Mouse (Mus musculus) heart, adult 8-10 months (tissue): ENCODE data around the gene Sgca. TPM values are rescaled to one million over a fixed set of nuclear protein-coding genes. Genes with fewer than 3 reads are reported as not detected.
"Not testable (repeated sequence)": the region's sequence is repeated elsewhere in the genome, so short reads cannot be mapped to it uniquely, and the experiment has no call there.

Experiments used
- DNase-seq: peaks from one replicate; pipeline ENCODE4 v3.0.0; 2022; ENCODE audit warnings: low spot score
- total RNA-seq, 4 experiments: library from RNA; stranded (reverse); gene quantifications; 2 replicates each; pipeline ENCODE4 v1.2.4; 2022

Gene Sgca
- total RNA-seq, 4 experiments from 2014 or later, result 202 to 221 (median 208) TPM

- no peak for DNase-seq
Measured at GRCm38 (mm10) chr11:94986435-94986834, 10.3 kb upstream of the Sgca start.

GRCm38 (mm10) chr11:94985822-94986221 lies 9.7 kb upstream of the Sgca start:
- no peak for DNase-seq

- DNase-seq, result no peak
Measured at GRCm38 (mm10) chr11:94985140-94985539, 9.0 kb upstream of the Sgca start.

- DNase-seq, result no peak
Measured at GRCm38 (mm10) chr11:94979462-94980179, 3.5 kb upstream of the Sgca start.

GRCm38 (mm10) chr11:94978947-94979346 lies 2.8 kb upstream of the Sgca start:
- peak; percentile 97 for DNase-seq

- DNase-seq, result no peak
Measured at GRCm38 (mm10) chr11:94978178-94978915, 2.2 kb upstream of the Sgca start.

GRCm38 (mm10) chr11:94974951-94975350 lies 1.2 kb downstream of the Sgca start:
- DNase-seq, result peak; percentile 55

GRCm38 (mm10) chr11:94973313-94973712 lies 2.8 kb downstream of the Sgca start:
- no peak for DNase-seq

- no peak for DNase-seq
Measured at GRCm38 (mm10) chr11:94972887-94973286, 3.2 kb downstream of the Sgca start.

GRCm38 (mm10) chr11:94971895-94972615 lies 4.1 kb downstream of the Sgca start:
- no peak for DNase-seq

- DNase-seq, result peak; percentile 72
Measured at GRCm38 (mm10) chr11:94970210-94970943, 5.8 kb downstream of the Sgca start.

GRCm38 (mm10) chr11:94969709-94970108 lies 6.4 kb downstream of the Sgca start:
- not testable (repeated sequence) for DNase-seq

- DNase-seq, result no peak
Measured at GRCm38 (mm10) chr11:94968187-94968586, 7.9 kb downstream of the Sgca start.

GRCm38 (mm10) chr11:94967419-94967818 lies 8.7 kb downstream of the Sgca start, which contains the start of gene Hils1:
TSS of gene Hils1 (plus strand) at chr11:94967593.
- no peak for DNase-seq

GRCm38 (mm10) chr11:94962534-94963101 lies 13.5 kb downstream of the Sgca start:
- no peak for DNase-seq

- peak; percentile 91 for DNase-seq
Measured at GRCm38 (mm10) chr11:94958065-94958858, 17.9 kb downstream of the Sgca start.

- DNase-seq, result peak; percentile 81
Measured at GRCm38 (mm10) chr11:94957693-94958064, 18.4 kb downstream of the Sgca start.

- no peak for DNase-seq
Measured at GRCm38 (mm10) chr11:94955103-94955502, 21.0 kb downstream of the Sgca start.

GRCm38 (mm10) chr11:94952169-94952568 lies 24.0 kb downstream of the Sgca start:
- DNase-seq, result no peak

- DNase-seq, result no peak
Measured at GRCm38 (mm10) chr11:94945236-94945635, 30.9 kb downstream of the Sgca start.
